Mouse (Mus musculus): ENCODE results near the gene Zc3h12a. TPM values are rescaled to one million over a fixed set of nuclear protein-coding genes. Genes with fewer than 3 reads are reported as not detected.

Zc3h12a gene
- polyA plus RNA-seq, 1 experiment from 2014 or later: 0.62 TPM

- H3K27me3 ChIP-seq (replicated peaks): 0 out of 2 replicates have a peak, but pooled peaks cover 3% of the 10 kb centered on the region
- ATAC-seq (ENCODE audit: extremely low read depth, insufficient number of reproducible peaks, low FRiP score, low TSS enrichment): no peak
Observed at GRCm38 (mm10) chr4:125124424-125125209, 3.0 kb downstream of the Zc3h12a start.

GRCm38 (mm10) chr4:125123279-125123671, 4.4 kb downstream of the Zc3h12a start:
- Histone ChIP-seq H3K9me3 (no peaks in the 10 kb centered on the region), H3K4me2 (peak overlapping the region; percentile 37), H3K27ac (replicated peaks) (peak overlapping the region; percentile 50; the same call in 1 of the 2 replicates), H3K36me3 (peaks cover 16% of the 10 kb centered on the region), H3K4me1 (peaks cover 51% of the 10 kb centered on the region), H3K4me3 (no peak overlapping the region), H3K9ac (peak overlapping the region; percentile 70), H3K27me3 (replicated peaks) (no peaks in the 10 kb centered on the region)
- 65% methylated on average over 7 of the region's 7 CpGs for WGBS
- no peak for ATAC-seq (ENCODE audit: extremely low read depth, insufficient number of reproducible peaks, low FRiP score, low TSS enrichment)

More at GRCm38 (mm10) chr4:125124424-125125209, 3.0 kb downstream of the Zc3h12a start:
- Histone ChIP-seq H3K9me3 (no peaks in the 10 kb centered on the region), H3K4me2 (peak overlapping the region; percentile 5; the same call in 1 of the 2 replicates), H3K4me3 (no peak overlapping the region), H3K9ac (peak overlapping the region; percentile 40; the same call in 1 of the 2 replicates), H3K4me1 (peaks cover 52% of the 10 kb centered on the region), H3K27ac (replicated peaks) (peak overlapping the region; percentile 56; the same call in 1 of the 2 replicates), H3K36me3 (peaks cover 15% of the 10 kb centered on the region)
- WGBS: 36% methylated on average over 7 of the region's 7 CpGs

GRCm38 (mm10) chr4:125122431-125123278, 5.0 kb downstream of the Zc3h12a start:
- H3K27me3 ChIP-seq (replicated peaks): no peaks in the 10 kb centered on the region
- no peak for ATAC-seq (ENCODE audit: extremely low read depth, insufficient number of reproducible peaks, low FRiP score, low TSS enrichment)
- H3K4me1 ChIP-seq: peaks cover 46% of the 10 kb centered on the region
- H3K4me3 ChIP-seq: no peak overlapping the region
- H3K9me3 ChIP-seq: no peaks in the 10 kb centered on the region
- WGBS: 19% methylated on average over 16 of the region's 16 CpGs
- H3K9ac ChIP-seq: peak overlapping the region; percentile 70
- peak overlapping the region; percentile 50; the same call in 1 of the 2 replicates for H3K27ac ChIP-seq (replicated peaks)
- H3K4me2 ChIP-seq: peak overlapping the region; percentile 37
- peaks cover 16% of the 10 kb centered on the region for H3K36me3 ChIP-seq

DNA sequence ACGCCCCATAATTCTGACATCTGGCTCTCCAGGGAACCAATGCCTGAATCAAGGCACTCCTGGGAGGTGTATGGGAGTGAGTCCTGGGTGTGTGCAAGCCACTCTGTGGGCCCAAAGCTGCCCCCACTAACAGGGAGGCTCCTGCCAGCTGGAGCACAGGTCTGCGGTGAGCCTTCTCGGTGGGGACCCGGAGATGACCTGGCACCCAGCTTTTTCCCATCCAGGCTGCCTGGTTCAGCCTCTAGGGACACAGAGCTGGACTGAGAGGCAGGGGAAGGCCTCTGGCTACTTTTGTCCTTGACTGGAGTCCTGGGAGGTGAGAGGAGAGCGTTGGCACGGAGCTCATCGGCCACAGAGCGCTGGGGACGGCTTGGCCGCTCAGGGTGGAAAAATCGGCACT, 7.9 kb downstream of the Zc3h12a start:
- Histone ChIP-seq H3K9ac (no peak overlapping the region), H3K27ac (replicated peaks) (no peak overlapping the region), H3K27me3 (replicated peaks) (no peaks in the 10 kb centered on the region), H3K36me3 (peaks cover 16% of the 10 kb centered on the region), H3K4me1 (peaks cover 43% of the 10 kb centered on the region), H3K4me2 (no peak overlapping the region), H3K4me3 (no peak overlapping the region), H3K9me3 (no peaks in the 10 kb centered on the region)
- WGBS: 85% methylated on average over 11 of the region's 11 CpGs
- no peak for ATAC-seq (ENCODE audit: extremely low read depth, insufficient number of reproducible peaks, low FRiP score, low TSS enrichment)

DNA sequence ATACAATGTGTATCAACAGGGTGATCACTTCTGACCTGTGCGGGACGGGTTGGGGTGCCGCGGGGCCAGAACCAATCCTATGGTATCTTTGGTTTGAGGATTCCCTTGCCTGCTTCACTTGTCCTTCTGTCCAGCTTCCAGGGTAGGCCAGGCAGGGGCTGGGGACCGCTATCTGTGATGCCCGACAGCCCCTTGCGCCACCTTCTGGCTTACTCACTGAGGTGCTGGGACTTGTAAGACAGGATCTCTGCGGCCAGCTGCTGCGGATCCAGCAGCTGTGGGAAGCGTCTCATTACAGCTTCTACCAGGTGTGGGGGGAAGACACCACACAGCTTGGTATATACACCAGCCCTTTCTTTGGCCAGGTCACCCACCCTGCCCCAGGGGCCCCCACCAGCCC, 8.6 kb downstream of the Zc3h12a start:
- H3K4me1 ChIP-seq: peaks cover 41% of the 10 kb centered on the region
- no peak overlapping the region for H3K4me3 ChIP-seq
- ATAC-seq (ENCODE audit: extremely low read depth, insufficient number of reproducible peaks, low FRiP score, low TSS enrichment): no peak
- no peaks in the 10 kb centered on the region for H3K9me3 ChIP-seq
- no peak overlapping the region for H3K27ac ChIP-seq (replicated peaks)
- H3K36me3 ChIP-seq: peaks cover 16% of the 10 kb centered on the region
- no peak overlapping the region for H3K4me2 ChIP-seq
- no peak overlapping the region for H3K9ac ChIP-seq
- no peaks in the 10 kb centered on the region for H3K27me3 ChIP-seq (replicated peaks)
- 40% methylated on average over 10 of the region's 10 CpGs for WGBS

DNA sequence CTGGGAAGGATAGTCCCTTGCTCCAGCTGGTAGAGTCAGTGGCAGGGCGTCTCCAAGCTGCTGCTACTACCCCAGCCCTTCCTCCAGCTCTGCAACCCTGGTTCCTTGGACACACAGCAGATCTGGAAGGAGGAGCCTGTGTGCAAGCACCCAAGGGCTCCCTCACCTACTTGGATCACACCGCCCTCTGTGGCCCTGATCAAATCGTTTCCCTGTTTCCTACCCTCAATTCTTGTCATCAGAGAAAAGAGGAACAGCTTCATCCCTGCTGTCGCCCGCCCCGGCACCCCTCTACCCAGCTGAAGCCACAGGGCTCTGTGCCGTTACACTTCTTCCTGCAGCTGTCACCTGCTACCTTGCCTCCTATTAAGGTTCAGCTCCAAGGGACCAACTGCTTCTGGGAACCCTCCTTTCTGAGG, 9.7 kb downstream of the Zc3h12a start:
- Histone ChIP-seq H3K4me1 (peaks cover 30% of the 10 kb centered on the region), H3K9ac (no peak overlapping the region), H3K27me3 (replicated peaks) (no peaks in the 10 kb centered on the region), H3K27ac (replicated peaks) (no peak overlapping the region), H3K9me3 (no peaks in the 10 kb centered on the region), H3K4me3 (no peak overlapping the region), H3K36me3 (peaks cover 16% of the 10 kb centered on the region), H3K4me2 (no peak overlapping the region)
- ATAC-seq (ENCODE audit: extremely low read depth, insufficient number of reproducible peaks, low FRiP score, low TSS enrichment): no peak
- WGBS: 79% methylated on average over 7 of the region's 7 CpGs

DNA sequence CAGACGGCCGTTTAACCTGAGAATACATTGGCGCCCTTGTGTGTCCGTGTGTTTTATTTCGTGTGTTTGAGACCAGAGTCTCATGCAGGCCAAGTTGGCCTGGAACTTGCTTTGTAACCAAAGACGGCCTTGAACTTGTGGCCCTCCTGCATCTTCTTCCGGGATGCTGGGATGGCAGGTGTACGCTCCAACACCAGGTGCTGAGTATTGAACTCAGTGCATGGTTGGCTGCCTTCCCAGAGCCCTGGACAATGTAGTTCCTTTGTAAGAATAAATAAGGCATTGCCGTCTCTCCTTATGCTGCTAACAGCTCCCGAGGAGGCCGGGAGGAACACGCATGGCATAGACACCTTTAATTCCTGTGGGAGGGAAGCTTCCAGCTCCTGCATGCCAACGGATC, 10.7 kb downstream of the Zc3h12a start:
- no peaks in the 10 kb centered on the region for H3K27me3 ChIP-seq (replicated peaks)
- H3K4me2 ChIP-seq: no peak overlapping the region
- H3K9ac ChIP-seq: no peak overlapping the region
- H3K9me3 ChIP-seq: no peaks in the 10 kb centered on the region
- no peak overlapping the region for H3K4me3 ChIP-seq
- H3K36me3 ChIP-seq: peaks cover 16% of the 10 kb centered on the region
- H3K27ac ChIP-seq (replicated peaks): no peak overlapping the region
- peaks cover 21% of the 10 kb centered on the region for H3K4me1 ChIP-seq
- ATAC-seq (ENCODE audit: extremely low read depth, insufficient number of reproducible peaks, low FRiP score, low TSS enrichment): no peak
- WGBS: 70% methylated on average over 13 of the region's 13 CpGs

DNA sequence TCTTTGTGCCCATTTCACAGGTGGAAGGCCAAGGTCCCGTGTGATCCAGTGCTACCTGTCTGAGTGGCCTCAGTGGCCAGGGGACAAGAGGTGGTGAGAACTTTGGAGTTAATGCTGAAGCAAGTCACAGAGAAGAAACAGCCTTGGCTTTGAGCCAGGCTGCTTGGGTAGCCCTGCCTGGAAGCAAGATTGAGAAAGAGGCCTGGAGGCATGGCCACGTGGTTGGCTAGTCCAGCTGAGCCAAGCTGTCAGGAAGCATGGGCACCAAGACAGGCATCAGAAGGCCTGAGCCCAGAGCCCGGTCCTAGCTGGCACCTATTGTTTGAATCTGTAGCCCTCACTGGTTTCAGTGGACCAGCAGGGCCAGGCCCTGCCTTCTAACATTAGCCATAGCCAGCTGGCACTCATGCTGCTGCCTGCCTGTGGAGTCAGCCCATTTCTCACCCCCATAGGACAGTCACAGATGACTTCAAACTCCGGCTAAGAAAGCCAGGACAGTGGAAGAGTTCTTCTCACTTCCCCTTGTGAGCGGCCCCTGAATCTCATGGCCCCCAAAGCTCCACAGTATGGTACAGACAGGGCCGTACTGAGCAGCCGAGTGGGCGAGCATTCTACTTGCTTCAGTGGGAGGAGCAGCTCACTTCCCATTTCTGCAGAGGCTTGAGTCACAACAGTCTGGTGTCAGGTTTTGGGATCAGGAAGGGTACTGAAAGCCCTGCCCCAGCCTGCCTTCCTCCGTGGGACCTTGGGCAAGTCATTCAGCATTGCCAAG, 11.4 kb downstream of the Zc3h12a start:
- H3K4me3 ChIP-seq: no peak overlapping the region
- H3K4me2 ChIP-seq: no peak overlapping the region
- H3K9ac ChIP-seq: no peak overlapping the region
- H3K4me1 ChIP-seq: peaks cover 26% of the 10 kb centered on the region
- H3K27me3 ChIP-seq (replicated peaks): no peaks in the 10 kb centered on the region
- H3K27ac ChIP-seq (replicated peaks): no peak overlapping the region
- no peaks in the 10 kb centered on the region for H3K9me3 ChIP-seq
- H3K36me3 ChIP-seq: peaks cover 20% of the 10 kb centered on the region
- ATAC-seq (ENCODE audit: extremely low read depth, insufficient number of reproducible peaks, low FRiP score, low TSS enrichment): no peak
- WGBS: 73% methylated on average over 9 of the region's 9 CpGs

- no peak overlapping the region for H3K9ac ChIP-seq
- H3K4me2 ChIP-seq: no peak overlapping the region
- no peaks in the 10 kb centered on the region for H3K9me3 ChIP-seq
- no peak for ATAC-seq (ENCODE audit: extremely low read depth, insufficient number of reproducible peaks, low FRiP score, low TSS enrichment)
- H3K4me3 ChIP-seq: no peak overlapping the region
- WGBS: 43% methylated on average over 6 of the region's 6 CpGs
- no peak overlapping the region for H3K27ac ChIP-seq (replicated peaks)
- no peaks in the 10 kb centered on the region for H3K27me3 ChIP-seq (replicated peaks)
- H3K4me1 ChIP-seq: peaks cover 26% of the 10 kb centered on the region
- peaks cover 22% of the 10 kb centered on the region for H3K36me3 ChIP-seq
Observed at GRCm38 (mm10) chr4:125115710-125116089, 11.9 kb downstream of the Zc3h12a start.

DNA sequence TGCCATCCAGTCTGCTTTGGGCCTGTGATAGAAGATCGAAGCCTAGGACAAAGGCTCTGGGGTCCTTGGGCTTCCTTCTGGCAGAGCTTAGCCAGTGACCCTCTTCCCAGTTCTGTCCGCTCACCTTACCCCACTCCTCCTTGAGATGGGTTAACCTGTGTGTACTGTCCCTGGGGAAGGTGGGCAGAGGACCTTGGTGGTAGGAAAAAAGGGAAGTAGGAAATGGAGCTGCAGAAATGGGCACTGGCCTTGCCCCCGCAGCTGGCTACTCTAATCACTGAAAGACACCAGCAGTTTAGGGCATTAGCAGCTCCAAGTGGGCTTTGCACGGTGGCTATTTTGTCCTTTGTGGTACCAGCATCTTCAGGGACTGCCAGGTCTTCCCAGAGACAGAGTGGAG, 12.6 kb downstream of the Zc3h12a start:
- H3K27ac ChIP-seq (replicated peaks): no peak overlapping the region
- H3K4me2 ChIP-seq: 0 out of 2 replicates have a peak overlapping the region, but pooled peaks have one; percentile 10
- no peak overlapping the region for H3K4me3 ChIP-seq
- peak overlapping the region; percentile 41; the same call in 1 of the 2 replicates for H3K9ac ChIP-seq
- H3K27me3 ChIP-seq (replicated peaks): no peaks in the 10 kb centered on the region
- 67% methylated on average over 4 of the region's 4 CpGs for WGBS
- peaks cover 26% of the 10 kb centered on the region for H3K4me1 ChIP-seq
- H3K9me3 ChIP-seq: no peaks in the 10 kb centered on the region
- H3K36me3 ChIP-seq: peaks cover 22% of the 10 kb centered on the region
- no peak for ATAC-seq (ENCODE audit: extremely low read depth, insufficient number of reproducible peaks, low FRiP score, low TSS enrichment)

DNA sequence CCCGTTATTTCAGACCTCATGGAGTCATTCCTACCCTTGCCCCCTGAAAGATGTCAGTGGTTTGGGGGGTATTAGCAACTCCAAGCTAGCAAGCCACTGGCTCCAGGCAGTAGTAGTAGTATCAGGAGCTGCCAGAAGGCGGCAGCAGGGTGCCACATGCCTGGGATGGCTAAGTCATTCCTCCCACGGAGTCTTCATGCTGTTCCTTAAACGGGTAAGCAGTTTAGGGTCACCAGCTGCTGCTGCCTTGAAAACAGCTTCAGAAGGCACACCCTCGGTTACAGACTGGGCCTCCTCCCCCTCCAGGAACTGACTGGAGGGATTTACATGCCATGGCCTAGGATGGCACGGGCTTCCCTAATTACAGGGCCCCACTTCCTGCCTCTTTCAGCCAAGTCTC, 13.0 kb downstream of the Zc3h12a start:
- Histone ChIP-seq H3K4me2 (0 out of 2 replicates have a peak overlapping the region, but pooled peaks have one; percentile 10), H3K4me3 (no peak overlapping the region), H3K27me3 (replicated peaks) (no peaks in the 10 kb centered on the region), H3K36me3 (peaks cover 22% of the 10 kb centered on the region), H3K9ac (peak overlapping the region; percentile 41; the same call in 1 of the 2 replicates), H3K27ac (replicated peaks) (no peak overlapping the region), H3K4me1 (peaks cover 26% of the 10 kb centered on the region), H3K9me3 (no peaks in the 10 kb centered on the region)
- WGBS: 13% methylated on average over 6 of the region's 6 CpGs
- no peak for ATAC-seq (ENCODE audit: extremely low read depth, insufficient number of reproducible peaks, low FRiP score, low TSS enrichment)
